Mouse (Mus musculus): ENCODE results near the gene Klhl36. TPM values are rescaled to one million over a fixed set of nuclear protein-coding genes. Genes with fewer than 3 reads are reported as not detected.

The Klhl36 gene
- polyA plus RNA-seq, 1 experiment from 2014 or later = 14.1 TPM

DNA sequence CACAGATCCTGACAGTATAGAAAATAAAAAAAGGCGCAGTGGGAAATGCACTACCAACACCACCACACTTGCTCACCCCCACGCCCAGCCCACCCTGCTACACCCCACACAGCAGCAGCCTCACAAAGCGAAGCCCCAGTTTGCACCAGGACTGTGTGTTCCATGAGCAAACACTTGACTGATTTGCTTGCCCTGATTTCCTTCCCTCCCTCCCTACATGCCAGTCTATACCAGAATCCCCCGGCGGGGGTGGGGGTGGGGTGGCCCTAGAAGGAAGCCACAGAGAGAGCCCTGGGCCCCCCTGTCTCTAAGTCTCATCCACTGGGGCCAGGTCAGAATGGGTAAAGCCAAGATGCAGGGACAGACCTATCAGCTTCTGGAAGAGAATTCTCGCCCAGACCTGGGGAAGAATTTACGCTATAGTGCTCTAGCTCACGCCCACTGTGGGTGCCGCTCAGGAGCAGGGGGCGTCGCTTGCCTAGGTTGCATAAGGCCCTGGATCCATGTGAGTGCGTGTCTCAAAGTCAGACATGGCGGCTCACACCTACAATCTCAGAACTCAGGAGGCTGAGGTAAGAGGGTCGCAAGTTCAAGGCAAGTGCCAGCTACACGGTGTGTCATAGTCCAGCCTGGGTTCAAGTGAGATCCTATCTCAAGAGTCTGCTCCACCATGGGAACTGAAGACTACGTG lies 14.7 kb upstream of the Klhl36 start:
- Histone ChIP-seq H3K4me2 (replicated peaks) (no peak overlapping the region), H3K9me3 (replicated peaks) (no peaks in the 10 kb centered on the region), H3K36me3 (no peaks in the 10 kb centered on the region), H3K4me1 (no peaks in the 10 kb centered on the region), H3K27ac (replicated peaks) (no peak overlapping the region), H3K9ac (no peak overlapping the region), H3K27me3 (no peaks in the 10 kb centered on the region), H3K4me3 (replicated peaks) (no peak overlapping the region)
- 86% methylated on average over 16 of the region's 16 CpGs for WGBS
- ATAC-seq (ENCODE audit: insufficient number of reproducible peaks, low FRiP score, low TSS enrichment, low read depth) = no peak

DNA sequence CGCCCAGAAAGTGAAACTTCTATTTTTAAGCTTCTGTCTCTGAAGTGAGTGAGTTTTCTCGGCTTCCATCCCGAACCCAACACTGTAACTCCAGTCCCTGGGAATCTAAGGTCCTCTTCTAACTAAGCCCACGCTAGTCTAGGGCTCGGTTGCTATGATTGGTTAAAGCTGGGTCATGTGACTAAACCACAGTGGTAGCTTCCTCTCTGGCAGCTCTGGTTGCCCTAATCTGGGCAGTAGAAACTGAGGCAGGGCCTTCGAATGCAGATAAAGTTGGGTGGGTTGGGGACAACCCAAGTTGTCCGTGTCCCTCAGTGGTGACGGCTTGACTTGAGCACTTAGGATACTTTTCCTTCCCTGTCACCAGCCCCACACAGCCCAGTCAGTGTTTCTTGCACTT lies 8.5 kb upstream of the Klhl36 start:
- Histone ChIP-seq H3K4me1 (no peaks in the 10 kb centered on the region), H3K27ac (replicated peaks) (no peak overlapping the region), H3K4me2 (replicated peaks) (no peak overlapping the region), H3K4me3 (replicated peaks) (no peak overlapping the region), H3K9me3 (replicated peaks) (no peaks in the 10 kb centered on the region), H3K27me3 (no peaks in the 10 kb centered on the region), H3K36me3 (no peaks in the 10 kb centered on the region), H3K9ac (no peak overlapping the region)
- ATAC-seq (ENCODE audit: insufficient number of reproducible peaks, low FRiP score, low TSS enrichment, low read depth) = no peak
- WGBS = 62% methylated on average over 8 of the region's 8 CpGs

DNA sequence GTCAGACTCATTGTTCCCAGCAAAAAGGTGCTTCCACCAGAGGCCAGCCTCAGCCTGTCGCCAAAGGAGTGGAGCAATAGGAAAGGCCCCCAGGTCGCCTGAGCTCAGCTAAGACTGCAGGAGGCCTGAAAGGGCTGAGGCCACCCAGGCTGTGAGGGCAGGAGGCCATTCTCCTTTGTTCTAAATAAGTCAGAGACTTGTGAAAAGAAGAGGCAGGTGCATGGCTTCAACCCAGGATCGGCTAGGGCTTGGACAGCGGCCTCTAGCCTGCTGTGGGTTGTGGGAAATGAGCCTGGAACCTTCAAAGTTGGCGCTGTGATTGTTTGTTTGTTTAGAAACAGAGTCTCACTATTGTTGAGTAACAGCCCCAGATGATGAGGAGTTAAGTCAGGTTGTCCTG lies 8.0 kb upstream of the Klhl36 start:
- Histone ChIP-seq H3K27ac (replicated peaks) (no peak overlapping the region), H3K9me3 (replicated peaks) (no peaks in the 10 kb centered on the region), H3K4me2 (replicated peaks) (no peak overlapping the region), H3K27me3 (0 out of 2 replicates have a peak, but pooled peaks cover under 1% of the 10 kb centered on the region), H3K4me3 (replicated peaks) (no peak overlapping the region), H3K4me1 (no peaks in the 10 kb centered on the region), H3K36me3 (no peaks in the 10 kb centered on the region), H3K9ac (no peak overlapping the region)
- WGBS = 49% methylated on average over 5 of the region's 5 CpGs
- ATAC-seq (ENCODE audit: insufficient number of reproducible peaks, low FRiP score, low TSS enrichment, low read depth) = no peak

DNA sequence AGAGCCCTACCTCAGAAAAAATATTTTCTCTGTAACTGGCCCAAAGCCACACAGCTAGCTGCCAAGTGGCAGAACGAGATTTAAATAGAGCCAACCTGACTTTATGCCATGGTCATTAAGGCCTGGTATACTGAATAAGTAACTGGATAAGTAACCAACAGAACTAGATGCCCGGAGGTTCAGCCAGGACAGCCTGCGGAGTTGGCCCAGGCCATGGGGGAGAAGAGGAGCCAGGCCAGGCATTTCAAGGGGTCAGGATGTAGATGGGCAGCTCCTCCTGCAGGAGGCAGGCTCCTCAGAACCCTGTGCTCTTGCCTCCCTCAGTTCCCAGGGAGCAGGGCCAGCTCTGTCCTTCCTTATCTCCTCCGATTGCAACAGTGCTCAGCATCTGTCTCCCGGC lies 6.4 kb upstream of the Klhl36 start:
- Histone ChIP-seq H3K9me3 (replicated peaks) (no peaks in the 10 kb centered on the region), H3K9ac (no peak overlapping the region), H3K4me3 (replicated peaks) (no peak overlapping the region), H3K27me3 (0 out of 2 replicates have a peak, but pooled peaks cover 11% of the 10 kb centered on the region), H3K4me2 (replicated peaks) (no peak overlapping the region), H3K36me3 (no peaks in the 10 kb centered on the region), H3K4me1 (no peaks in the 10 kb centered on the region), H3K27ac (replicated peaks) (no peak overlapping the region)
- WGBS = 74% methylated on average over 5 of the region's 5 CpGs
- ATAC-seq (ENCODE audit: insufficient number of reproducible peaks, low FRiP score, low TSS enrichment, low read depth) = no peak

DNA sequence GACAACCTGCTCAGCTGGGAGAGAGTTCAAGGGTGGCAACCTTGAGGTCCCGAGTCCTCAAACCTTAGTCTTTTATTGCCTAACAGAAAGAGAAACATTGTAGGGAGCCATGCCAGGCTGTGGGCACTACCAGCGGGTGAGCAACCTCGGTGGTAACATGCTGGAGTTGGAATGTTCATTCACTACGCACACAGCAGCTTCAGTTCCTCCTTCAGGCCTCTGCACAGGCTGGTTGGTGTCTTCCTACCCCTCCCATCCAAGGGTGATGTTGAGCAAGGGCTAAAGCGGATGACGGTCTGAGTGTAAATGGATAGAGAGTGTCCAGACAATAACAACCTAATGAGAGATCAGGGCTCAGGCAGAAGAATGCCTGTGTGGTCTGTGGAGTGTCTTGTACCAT lies 4.3 kb upstream of the Klhl36 start:
- H3K4me1 ChIP-seq = peaks cover 6% of the 10 kb centered on the region
- no peaks in the 10 kb centered on the region for H3K36me3 ChIP-seq
- H3K9ac ChIP-seq = no peak overlapping the region
- 0 out of 2 replicates have a peak, but pooled peaks cover 11% of the 10 kb centered on the region for H3K27me3 ChIP-seq
- H3K27ac ChIP-seq (replicated peaks) = no peak overlapping the region
- no peak for ATAC-seq (ENCODE audit: insufficient number of reproducible peaks, low FRiP score, low TSS enrichment, low read depth)
- 72% methylated on average over 6 of the region's 6 CpGs for WGBS
- H3K9me3 ChIP-seq (replicated peaks) = no peaks in the 10 kb centered on the region
- H3K4me3 ChIP-seq (replicated peaks) = no peak overlapping the region
- H3K4me2 ChIP-seq (replicated peaks) = no peak overlapping the region

DNA sequence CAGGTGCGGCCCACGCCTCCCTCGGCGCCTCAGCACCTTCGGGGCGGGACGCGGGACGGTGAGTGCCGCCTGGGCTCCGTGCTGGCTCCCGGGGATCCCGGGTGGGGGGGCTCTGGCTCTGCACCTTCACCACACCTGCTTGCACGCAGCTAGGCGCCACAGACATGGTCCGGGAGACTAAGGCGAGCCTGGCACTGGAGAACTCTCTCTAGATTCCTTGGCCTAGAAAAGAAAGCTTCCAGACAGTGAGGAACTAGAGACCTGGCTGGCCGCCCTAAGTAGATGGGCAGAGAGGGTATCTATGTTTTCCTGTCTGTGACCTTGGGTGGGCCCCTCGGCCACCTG lies 296 bp downstream of the Klhl36 start:
- WGBS = under 1% methylated on average over 19 of the region's 19 CpGs
- peak overlapping the region; percentile 89 for H3K4me2 ChIP-seq (replicated peaks)
- no peak; the same call in 1 of the 2 replicates for ATAC-seq (ENCODE audit: insufficient number of reproducible peaks, low FRiP score, low TSS enrichment, low read depth)
- H3K9ac ChIP-seq = peak overlapping the region; percentile 62
- H3K36me3 ChIP-seq = no peaks in the 10 kb centered on the region
- H3K4me1 ChIP-seq = peaks cover 9% of the 10 kb centered on the region
- H3K27ac ChIP-seq (replicated peaks) = peak overlapping the region; percentile 66; the same call in 1 of the 2 replicates
- no peaks in the 10 kb centered on the region for H3K9me3 ChIP-seq (replicated peaks)
- H3K4me3 ChIP-seq (replicated peaks) = peak overlapping the region; percentile 81
- H3K27me3 ChIP-seq = 0 out of 2 replicates have a peak, but pooled peaks cover 21% of the 10 kb centered on the region

DNA sequence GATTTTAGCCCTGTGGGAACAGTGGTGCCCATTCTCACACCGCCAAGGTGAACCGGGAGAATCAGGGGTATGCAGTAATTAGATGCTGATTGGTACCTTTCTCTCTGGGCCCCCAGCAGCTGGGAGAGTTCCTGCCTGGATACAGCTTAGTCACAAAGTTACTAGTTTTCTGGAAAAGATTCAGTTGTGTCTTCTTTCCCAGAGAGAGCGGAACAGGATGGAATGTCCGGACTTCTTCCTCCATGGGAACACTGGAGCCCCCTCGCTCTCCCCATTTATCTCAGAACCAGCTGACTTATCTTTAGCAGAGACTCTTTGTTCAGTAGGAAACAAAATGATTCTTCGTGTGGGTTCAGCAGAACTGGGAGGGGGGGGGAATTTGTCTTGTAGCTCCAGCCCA lies 683 bp downstream of the Klhl36 start:
- Histone ChIP-seq H3K27ac (replicated peaks) (peak overlapping the region; percentile 66; the same call in 1 of the 2 replicates), H3K4me2 (replicated peaks) (peak overlapping the region; percentile 89), H3K36me3 (no peaks in the 10 kb centered on the region), H3K4me1 (peaks cover 9% of the 10 kb centered on the region), H3K27me3 (0 out of 2 replicates have a peak, but pooled peaks cover 21% of the 10 kb centered on the region), H3K9ac (peak overlapping the region; percentile 62), H3K9me3 (replicated peaks) (no peaks in the 10 kb centered on the region), H3K4me3 (replicated peaks) (peak overlapping the region; percentile 81)
- ATAC-seq (ENCODE audit: insufficient number of reproducible peaks, low FRiP score, low TSS enrichment, low read depth) = no peak
- WGBS = 8% methylated on average over 6 of the region's 6 CpGs

DNA sequence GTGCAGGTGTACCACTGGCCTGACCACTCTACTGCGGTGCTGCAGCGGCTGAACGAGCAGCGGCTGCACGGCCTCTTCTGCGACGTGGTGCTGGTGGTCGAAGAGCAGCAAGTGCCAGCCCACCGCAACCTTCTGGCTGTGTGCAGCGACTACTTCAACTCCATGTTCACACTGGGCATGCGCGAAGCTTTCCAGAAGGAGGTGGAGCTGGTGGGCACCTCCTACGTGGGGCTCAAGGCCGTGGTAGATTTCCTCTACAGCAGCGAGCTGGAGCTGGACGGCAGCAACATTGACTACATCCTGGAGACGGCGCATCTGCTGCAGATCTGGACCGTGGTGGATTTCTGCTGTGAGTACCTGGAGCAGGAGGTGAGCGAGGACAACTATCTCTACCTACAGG lies 7.5 kb downstream of the Klhl36 start:
- no peaks in the 10 kb centered on the region for H3K27me3 ChIP-seq
- no peak overlapping the region for H3K27ac ChIP-seq (replicated peaks)
- H3K9ac ChIP-seq = no peak overlapping the region
- no peak for ATAC-seq (ENCODE audit: insufficient number of reproducible peaks, low FRiP score, low TSS enrichment, low read depth)
- H3K36me3 ChIP-seq = peaks cover 28% of the 10 kb centered on the region
- H3K4me1 ChIP-seq = no peaks in the 10 kb centered on the region
- H3K4me3 ChIP-seq (replicated peaks) = no peak overlapping the region
- 87% methylated on average over 20 of the region's 20 CpGs for WGBS
- H3K4me2 ChIP-seq (replicated peaks) = no peak overlapping the region
- H3K9me3 ChIP-seq (replicated peaks) = peaks cover 8% of the 10 kb centered on the region; the same call in 1 of the 2 replicates

DNA sequence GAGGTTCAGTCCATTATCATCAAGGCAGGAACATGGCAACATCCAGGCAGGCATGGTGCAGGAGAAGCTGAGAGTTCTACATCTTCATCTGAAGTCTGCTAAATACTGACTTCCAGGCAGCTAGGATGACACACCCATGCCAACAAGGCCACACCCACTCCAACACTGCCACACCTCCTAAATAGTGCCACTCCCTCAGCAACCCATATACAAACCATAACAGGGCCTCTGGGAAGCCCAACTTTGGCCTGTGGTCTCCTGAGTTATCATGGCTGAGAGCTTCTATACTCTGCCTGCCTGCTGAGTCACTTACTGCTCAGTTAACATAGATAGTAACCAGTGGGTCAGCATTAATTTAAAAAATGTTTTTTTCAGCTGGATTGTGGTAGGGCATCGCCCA lies 11.1 kb downstream of the Klhl36 start:
- H3K4me3 ChIP-seq (replicated peaks) = no peak overlapping the region
- no peak for ATAC-seq (ENCODE audit: insufficient number of reproducible peaks, low FRiP score, low TSS enrichment, low read depth)
- WGBS = 94% methylated on average over 1 of the region's 1 CpGs
- no peak overlapping the region for H3K4me2 ChIP-seq (replicated peaks)
- H3K27me3 ChIP-seq = 0 out of 2 replicates have a peak, but pooled peaks cover 4% of the 10 kb centered on the region
- no peaks in the 10 kb centered on the region for H3K4me1 ChIP-seq
- peaks cover 34% of the 10 kb centered on the region for H3K36me3 ChIP-seq
- H3K27ac ChIP-seq (replicated peaks) = no peak overlapping the region
- no peak overlapping the region for H3K9ac ChIP-seq
- H3K9me3 ChIP-seq (replicated peaks) = peaks cover 8% of the 10 kb centered on the region; the same call in 1 of the 2 replicates

DNA sequence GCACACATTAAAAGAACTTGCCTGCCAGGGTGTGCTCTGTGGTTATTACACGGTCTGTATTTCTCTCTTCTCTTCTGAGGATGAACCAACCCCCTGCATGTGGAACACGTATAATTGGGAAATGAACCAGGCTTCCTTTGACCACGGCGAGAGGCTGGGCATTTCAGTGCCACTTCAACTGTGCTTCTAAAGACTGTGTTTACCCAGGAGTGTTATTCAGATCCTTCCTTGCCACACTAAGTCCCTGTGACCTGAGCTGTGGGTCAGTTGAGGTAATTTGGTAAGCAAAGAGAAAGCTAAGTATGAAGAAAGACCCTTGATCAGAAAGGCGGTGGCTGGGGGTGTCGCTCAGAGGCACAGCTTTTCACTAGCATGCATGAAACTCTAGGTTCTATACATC lies 19.2 kb downstream of the Klhl36 start:
- Histone ChIP-seq H3K4me1 (peaks cover 20% of the 10 kb centered on the region), H3K9me3 (replicated peaks) (no peaks in the 10 kb centered on the region), H3K36me3 (peaks cover 6% of the 10 kb centered on the region; the same call in 1 of the 2 replicates), H3K4me2 (replicated peaks) (no peak overlapping the region), H3K27ac (replicated peaks) (no peak overlapping the region), H3K4me3 (replicated peaks) (no peak overlapping the region), H3K27me3 (peaks cover 20% of the 10 kb centered on the region), H3K9ac (no peak overlapping the region)
- WGBS = 48% methylated on average over 6 of the region's 6 CpGs
- no peak for ATAC-seq (ENCODE audit: insufficient number of reproducible peaks, low FRiP score, low TSS enrichment, low read depth)

DNA sequence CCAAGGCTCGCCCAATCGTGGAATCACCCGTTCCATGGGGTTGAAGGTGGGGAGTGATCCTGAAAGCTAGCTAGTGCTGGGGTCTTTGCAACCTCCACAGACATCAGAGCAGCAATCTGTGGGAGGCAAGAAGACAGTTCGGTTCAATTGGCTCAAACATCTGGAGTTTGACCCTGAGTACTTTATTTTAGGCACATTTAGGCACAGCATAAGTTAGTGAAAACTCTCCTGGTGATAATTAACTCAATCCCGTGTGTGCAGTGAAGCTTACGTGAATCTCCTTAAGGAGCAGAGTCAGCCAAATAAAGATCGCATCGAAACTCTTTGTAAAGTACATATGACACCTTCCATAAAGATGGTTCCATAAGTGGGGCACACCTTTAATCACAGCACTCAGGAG lies 19.9 kb downstream of the Klhl36 start:
- WGBS = 64% methylated on average over 8 of the region's 8 CpGs
- peaks cover 20% of the 10 kb centered on the region for H3K27me3 ChIP-seq
- H3K4me2 ChIP-seq (replicated peaks) = no peak overlapping the region
- H3K36me3 ChIP-seq = peaks cover 6% of the 10 kb centered on the region; the same call in 1 of the 2 replicates
- H3K9me3 ChIP-seq (replicated peaks) = no peaks in the 10 kb centered on the region
- no peak overlapping the region for H3K4me3 ChIP-seq (replicated peaks)
- no peak for ATAC-seq (ENCODE audit: insufficient number of reproducible peaks, low FRiP score, low TSS enrichment, low read depth)
- H3K27ac ChIP-seq (replicated peaks) = no peak overlapping the region
- H3K4me1 ChIP-seq = peaks cover 20% of the 10 kb centered on the region
- H3K9ac ChIP-seq = no peak overlapping the region

DNA sequence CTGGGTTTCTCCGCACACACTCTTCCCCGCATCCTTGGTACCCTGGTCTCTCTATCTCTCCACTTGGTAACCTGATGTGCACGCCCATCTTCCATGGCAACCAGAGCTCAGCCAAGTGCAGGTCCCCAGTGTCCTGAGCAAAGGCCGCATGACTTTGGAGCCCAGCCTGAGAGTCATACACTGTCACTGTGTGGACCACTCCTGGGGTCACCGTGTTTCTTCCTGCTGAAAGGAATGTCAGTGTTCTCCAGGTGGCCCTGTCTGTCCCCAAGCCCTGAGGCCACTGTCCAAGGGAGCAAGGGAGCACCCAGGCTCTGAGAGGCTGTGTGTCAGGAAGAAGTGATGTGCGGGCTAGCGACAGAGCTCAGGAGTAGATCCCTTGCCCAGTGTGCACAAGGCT lies 21.2 kb downstream of the Klhl36 start:
- no peak overlapping the region for H3K4me3 ChIP-seq (replicated peaks)
- H3K9me3 ChIP-seq (replicated peaks) = no peaks in the 10 kb centered on the region
- no peak overlapping the region for H3K27ac ChIP-seq (replicated peaks)
- H3K27me3 ChIP-seq = peaks cover 16% of the 10 kb centered on the region
- 87% methylated on average over 7 of the region's 7 CpGs for WGBS
- H3K9ac ChIP-seq = no peak overlapping the region
- H3K4me2 ChIP-seq (replicated peaks) = no peak overlapping the region
- no peaks in the 10 kb centered on the region for H3K36me3 ChIP-seq
- H3K4me1 ChIP-seq = peaks cover 20% of the 10 kb centered on the region
- ATAC-seq (ENCODE audit: insufficient number of reproducible peaks, low FRiP score, low TSS enrichment, low read depth) = no peak

Measured in embryonic facial prominence, embryonic 15.5 days (tissue).